Mouse (Mus musculus): ENCODE results near the gene Mrpl58. TPM values are rescaled to one million over a fixed set of nuclear protein-coding genes. Genes with fewer than 3 reads are reported as not detected.

Mrpl58 gene
- polyA plus RNA-seq, 1 experiment from 2014 or later: 253 TPM

DNA sequence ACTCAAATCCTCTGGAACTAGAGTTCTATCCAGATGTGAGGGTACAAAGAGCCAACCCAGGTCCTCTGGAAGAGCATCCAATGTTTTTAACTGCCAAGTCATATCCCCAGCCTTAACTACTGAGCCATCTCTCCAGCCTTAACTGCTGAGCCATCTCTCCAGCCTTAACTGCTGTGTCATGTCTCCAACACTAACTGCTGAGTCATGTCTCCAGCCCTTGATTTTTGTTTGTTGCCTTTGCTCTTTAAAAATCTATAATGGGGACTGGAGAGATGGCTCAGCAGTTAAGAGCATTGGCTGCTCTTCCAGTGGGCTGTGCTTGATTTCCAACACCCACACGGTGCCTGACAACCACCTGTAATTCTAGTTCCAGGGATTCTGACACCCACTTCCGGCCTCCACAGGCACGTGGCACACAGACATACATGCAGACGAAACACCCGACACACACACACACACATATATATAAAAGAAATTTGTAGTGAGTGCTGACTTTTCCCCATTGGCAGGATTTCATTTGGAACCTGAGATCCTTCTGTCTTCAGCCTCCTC lies 34.1 kb downstream of the Mrpl58 start:
- Histone ChIP-seq H3K9me3 (peaks cover 7% of the 10 kb centered on the region), H3K36me3 (peaks cover 11% of the 10 kb centered on the region), H3K27me3 (ENCODE audit: insufficient read depth, poor library complexity, severe bottlenecking) (peaks cover 26% of the 10 kb centered on the region), H3K4me1 (replicated peaks) (peaks cover 31% of the 10 kb centered on the region), H3K27ac (no peak overlapping the region), H3K4me3 (no peak overlapping the region)
- WGBS: 84% methylated on average over 5 of the region's 5 CpGs
- no peak for DNase-seq (ENCODE audit: low spot score)

DNA sequence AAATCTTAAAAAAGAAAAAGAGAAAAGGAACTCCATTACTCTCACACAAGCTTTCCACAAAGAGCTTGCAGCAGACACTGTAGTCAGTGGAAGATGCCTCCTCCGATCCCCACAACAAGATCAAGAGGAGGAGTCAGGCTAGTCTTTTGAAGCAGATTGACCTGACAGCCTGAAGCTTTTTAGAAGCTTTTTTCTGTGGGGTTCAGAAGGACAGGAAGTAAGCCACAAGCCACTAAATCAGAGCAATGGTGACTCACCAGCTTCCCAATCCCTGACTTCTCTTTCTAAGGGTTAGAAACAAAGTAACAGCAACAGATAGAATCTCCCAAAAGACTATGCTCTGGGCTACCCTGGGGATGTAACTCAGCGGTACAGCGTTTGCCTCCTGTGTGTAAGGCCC lies 35.8 kb downstream of the Mrpl58 start:
- no peak overlapping the region for H3K4me3 ChIP-seq
- no peak for DNase-seq (ENCODE audit: low spot score)
- 88% methylated on average over 3 of the region's 3 CpGs for WGBS
- no peak overlapping the region for H3K27ac ChIP-seq
- H3K36me3 ChIP-seq: no peaks in the 10 kb centered on the region
- H3K27me3 ChIP-seq (ENCODE audit: insufficient read depth, poor library complexity, severe bottlenecking): peaks cover 26% of the 10 kb centered on the region
- H3K9me3 ChIP-seq: peaks cover 7% of the 10 kb centered on the region
- peaks cover 31% of the 10 kb centered on the region for H3K4me1 ChIP-seq (replicated peaks)

GRCm38 (mm10) chr11:115439906-115440595 lies 36.5 kb downstream of the Mrpl58 start, which contains the start of gene Trim80:
Trim80 (plus strand) TSS chr11:115440545.
- Histone ChIP-seq H3K27ac (0 out of 2 replicates have a peak within 1 kb of the TSS, but pooled peaks have one; percentile 5), H3K36me3 (no peaks in the 10 kb centered on the region), H3K9me3 (peaks cover 7% of the 10 kb centered on the region), H3K27me3 (ENCODE audit: insufficient read depth, poor library complexity, severe bottlenecking) (peaks cover 21% of the 10 kb centered on the region), H3K4me1 (replicated peaks) (peaks cover 27% of the 10 kb centered on the region), H3K4me3 (no peak within 1 kb of the TSS)
- 92% methylated on average over 9 of the region's 9 CpGs for WGBS
- DNase-seq (ENCODE audit: low spot score): no peak

- H3K27ac ChIP-seq: 0 out of 2 replicates have a peak overlapping the region, but pooled peaks have one; percentile 5
- peaks cover 15% of the 10 kb centered on the region for H3K4me1 ChIP-seq (replicated peaks)
- no peak overlapping the region for H3K4me3 ChIP-seq
- peaks cover 7% of the 10 kb centered on the region for H3K9me3 ChIP-seq
- 42% methylated on average over 15 of the region's 15 CpGs for WGBS
- H3K27me3 ChIP-seq (ENCODE audit: insufficient read depth, poor library complexity, severe bottlenecking): peaks cover 18% of the 10 kb centered on the region
- DNase-seq (ENCODE audit: low spot score): peak; percentile 23
- H3K36me3 ChIP-seq: no peaks in the 10 kb centered on the region
Observed at GRCm38 (mm10) chr11:115441417-115441816, 37.9 kb downstream of the Mrpl58 start.

- H3K27ac ChIP-seq: no peak overlapping the region
- 81% methylated on average over 3 of the region's 3 CpGs for WGBS
- peaks cover 30% of the 10 kb centered on the region for H3K4me1 ChIP-seq (replicated peaks)
Observed at GRCm38 (mm10) chr11:115446906-115447305, 43.4 kb downstream of the Mrpl58 start.

DNA sequence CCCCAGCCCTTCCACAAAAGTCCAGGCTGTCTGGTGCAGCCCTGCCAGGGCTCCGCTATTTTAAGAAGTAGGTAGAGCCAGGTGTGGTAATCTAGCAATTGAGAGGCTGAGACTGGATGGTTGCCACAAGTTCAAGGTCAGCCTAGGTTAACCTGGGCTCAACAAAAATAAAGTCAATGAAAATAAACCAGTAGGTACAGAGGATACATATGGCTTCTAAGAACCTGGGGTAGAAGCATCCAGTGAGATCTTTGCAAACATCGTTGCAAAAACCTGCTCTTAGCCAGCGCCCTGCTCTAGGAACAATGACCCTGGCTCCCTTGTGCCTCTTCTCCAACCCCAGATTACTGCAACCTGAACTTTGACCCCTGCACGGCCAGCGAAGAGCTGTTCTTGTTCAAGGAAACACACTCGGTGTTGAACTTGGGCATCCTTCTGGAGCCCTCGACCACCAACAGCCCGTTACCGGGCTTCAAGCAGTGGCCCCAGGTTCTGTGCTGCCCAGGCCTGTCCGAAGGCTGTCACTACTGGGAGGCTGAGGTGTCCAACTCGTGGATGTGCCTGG lies 43.9 kb downstream of the Mrpl58 start:
- Histone ChIP-seq H3K27me3 (ENCODE audit: insufficient read depth, poor library complexity, severe bottlenecking) (peaks cover 2% of the 10 kb centered on the region), H3K27ac (no peak overlapping the region), H3K9me3 (no peaks in the 10 kb centered on the region), H3K4me1 (replicated peaks) (peaks cover 30% of the 10 kb centered on the region), H3K4me3 (no peak overlapping the region), H3K36me3 (no peaks in the 10 kb centered on the region)
- 84% methylated on average over 11 of the region's 11 CpGs for WGBS
- no peak for DNase-seq (ENCODE audit: low spot score)

More at GRCm38 (mm10) chr11:115446906-115447305, 43.4 kb downstream of the Mrpl58 start:
- H3K27me3 ChIP-seq (ENCODE audit: insufficient read depth, poor library complexity, severe bottlenecking): peaks cover 7% of the 10 kb centered on the region
- no peaks in the 10 kb centered on the region for H3K36me3 ChIP-seq
- no peak overlapping the region for H3K4me3 ChIP-seq
- H3K9me3 ChIP-seq: no peaks in the 10 kb centered on the region
- no peak for DNase-seq (ENCODE audit: low spot score)

DNA sequence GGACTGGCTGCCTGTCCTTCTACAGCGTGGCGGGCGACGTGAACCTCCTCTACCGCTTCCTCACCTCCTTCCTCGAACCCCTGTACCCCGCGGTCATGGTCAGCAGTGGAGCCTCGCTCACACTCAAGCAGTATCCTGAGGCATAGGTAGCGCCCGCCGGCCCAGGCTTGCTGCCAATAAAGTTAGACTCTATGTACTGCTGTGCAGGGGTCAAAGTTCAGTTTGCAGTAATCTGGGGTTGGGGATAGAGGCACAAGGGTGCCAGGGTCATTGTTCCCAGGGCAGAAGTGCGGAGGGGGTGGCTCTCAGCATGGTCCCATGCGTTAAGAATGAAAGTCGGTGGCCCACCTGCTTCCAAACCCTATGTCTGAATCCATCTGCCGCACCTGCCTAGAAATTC lies 44.5 kb downstream of the Mrpl58 start:
- H3K27me3 ChIP-seq (ENCODE audit: insufficient read depth, poor library complexity, severe bottlenecking): peaks cover 2% of the 10 kb centered on the region; the same call in 1 of the 2 replicates
- no peaks in the 10 kb centered on the region for H3K36me3 ChIP-seq
- H3K4me3 ChIP-seq: no peak overlapping the region
- DNase-seq (ENCODE audit: low spot score): no peak
- no peaks in the 10 kb centered on the region for H3K9me3 ChIP-seq
- peaks cover 30% of the 10 kb centered on the region for H3K4me1 ChIP-seq (replicated peaks)
- no peak overlapping the region for H3K27ac ChIP-seq
- WGBS: 83% methylated on average over 16 of the region's 16 CpGs

GRCm38 (mm10) chr11:115448998-115449397 lies 45.4 kb downstream of the Mrpl58 start:
- H3K9me3 ChIP-seq: no peaks in the 10 kb centered on the region
- 0 out of 2 replicates have a peak overlapping the region, but pooled peaks have one; percentile 1 for H3K27ac ChIP-seq
- no peaks in the 10 kb centered on the region for H3K36me3 ChIP-seq
- peaks cover 30% of the 10 kb centered on the region for H3K4me1 ChIP-seq (replicated peaks)
- H3K27me3 ChIP-seq (ENCODE audit: insufficient read depth, poor library complexity, severe bottlenecking): peaks cover 2% of the 10 kb centered on the region; the same call in 1 of the 2 replicates
- DNase-seq (ENCODE audit: low spot score): no peak
- WGBS: 54% methylated on average over 7 of the region's 7 CpGs
- H3K4me3 ChIP-seq: no peak overlapping the region

GRCm38 (mm10) chr11:115450176-115450575 lies 46.6 kb downstream of the Mrpl58 start:
- H3K27me3 ChIP-seq (ENCODE audit: insufficient read depth, poor library complexity, severe bottlenecking): peaks cover 2% of the 10 kb centered on the region; the same call in 1 of the 2 replicates
- H3K9me3 ChIP-seq: no peaks in the 10 kb centered on the region
- no peak overlapping the region for H3K4me3 ChIP-seq
- DNase-seq (ENCODE audit: low spot score): no peak
- peaks cover 30% of the 10 kb centered on the region for H3K4me1 ChIP-seq (replicated peaks)
- H3K27ac ChIP-seq: no peak overlapping the region
- 88% methylated on average over 7 of the region's 7 CpGs for WGBS
- no peaks in the 10 kb centered on the region for H3K36me3 ChIP-seq

DNA sequence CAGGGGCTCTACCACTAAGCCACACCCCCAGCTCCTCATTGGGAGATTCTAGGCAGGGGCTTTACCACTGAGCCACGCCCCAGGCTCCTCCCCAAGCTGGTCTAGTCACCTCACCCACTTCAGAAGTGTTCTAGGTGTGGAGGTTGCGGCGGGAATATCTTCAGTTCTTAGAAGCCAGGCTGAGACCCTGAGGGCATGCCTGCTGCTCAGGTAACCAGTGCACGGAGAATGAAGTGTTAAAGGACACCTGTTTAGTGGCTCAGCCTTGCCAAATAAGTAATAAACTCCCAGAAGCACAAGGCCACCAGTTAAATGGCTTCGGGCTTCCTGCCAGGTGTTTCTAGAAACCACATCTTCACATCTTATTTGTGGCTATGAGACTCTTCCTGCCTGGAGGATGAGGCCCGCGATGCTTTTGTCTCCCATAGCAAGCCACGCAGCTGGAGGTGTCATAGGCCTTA lies 48.3 kb downstream of the Mrpl58 start:
- 88% methylated on average over 8 of the region's 8 CpGs for WGBS
- Histone ChIP-seq H3K9me3 (no peaks in the 10 kb centered on the region), H3K4me1 (replicated peaks) (peaks cover 25% of the 10 kb centered on the region), H3K4me3 (no peak overlapping the region), H3K27me3 (ENCODE audit: insufficient read depth, poor library complexity, severe bottlenecking) (peaks cover 2% of the 10 kb centered on the region; the same call in 1 of the 2 replicates), H3K27ac (no peak overlapping the region), H3K36me3 (no peaks in the 10 kb centered on the region)
- DNase-seq (ENCODE audit: low spot score): no peak

GRCm38 (mm10) chr11:115452281-115452860 lies 48.8 kb downstream of the Mrpl58 start:
- Histone ChIP-seq H3K27me3 (ENCODE audit: insufficient read depth, poor library complexity, severe bottlenecking) (peaks cover 2% of the 10 kb centered on the region; the same call in 1 of the 2 replicates), H3K9me3 (no peaks in the 10 kb centered on the region), H3K36me3 (no peaks in the 10 kb centered on the region), H3K4me3 (no peak overlapping the region), H3K4me1 (replicated peaks) (peaks cover 25% of the 10 kb centered on the region), H3K27ac (no peak overlapping the region)
- no peak for DNase-seq (ENCODE audit: low spot score)
- 88% methylated on average over 7 of the region's 7 CpGs for WGBS

- H3K9me3 ChIP-seq: no peaks in the 10 kb centered on the region
- peaks cover 26% of the 10 kb centered on the region for H3K4me1 ChIP-seq (replicated peaks)
- no peaks in the 10 kb centered on the region for H3K36me3 ChIP-seq
- WGBS: 76% methylated on average over 4 of the region's 4 CpGs
- no peak for DNase-seq (ENCODE audit: low spot score)
- H3K27ac ChIP-seq: no peak overlapping the region
- H3K4me3 ChIP-seq: no peak overlapping the region
- H3K27me3 ChIP-seq (ENCODE audit: insufficient read depth, poor library complexity, severe bottlenecking): peaks cover 2% of the 10 kb centered on the region; the same call in 1 of the 2 replicates
Observed at GRCm38 (mm10) chr11:115453306-115453705, 49.8 kb downstream of the Mrpl58 start.
